Mouse (Mus musculus): ENCODE results near the gene Trim63. TPM values are rescaled to one million over a fixed set of nuclear protein-coding genes. Genes with fewer than 3 reads are reported as not detected.

Gene Trim63
- polyA plus RNA-seq, 1 experiment from 2014 or later, result 0.14 TPM

- Histone ChIP-seq H3K4me1 (replicated peaks) (peaks cover 20% of the 10 kb centered on the region), H3K27me3 (peaks cover 47% of the 10 kb centered on the region), H3K4me2 (no peak overlapping the region), H3K27ac (no peak overlapping the region), H3K4me3 (replicated peaks) (no peak overlapping the region), H3K9ac (no peak overlapping the region), H3K9me3 (replicated peaks) (no peaks in the 10 kb centered on the region), H3K36me3 (no peaks in the 10 kb centered on the region)
- 15% methylated on average over 1 of the region's 1 CpGs for WGBS (ENCODE audit: insufficient replicate concordance)
- no peak for DNase-seq
- no peak for ATAC-seq (ENCODE audit: low read depth)
Measured at GRCm38 (mm10) chr4:134374306-134374705, 59.4 kb downstream of the Trim63 start.

GRCm38 (mm10) chr4:134378089-134378615, 63.2 kb downstream of the Trim63 start:
- no peaks in the 10 kb centered on the region for H3K36me3 ChIP-seq
- H3K27ac ChIP-seq, result no peak overlapping the region
- ATAC-seq (ENCODE audit: low read depth) (no peak), DNase-seq (no peak)
- H3K4me2 ChIP-seq, result no peak overlapping the region
- H3K9ac ChIP-seq, result no peak overlapping the region
- no peak overlapping the region for H3K4me3 ChIP-seq (replicated peaks)
- H3K9me3 ChIP-seq (replicated peaks), result no peaks in the 10 kb centered on the region
- WGBS (ENCODE audit: insufficient replicate concordance), result 38% methylated on average over 10 of the region's 10 CpGs
- no peaks in the 10 kb centered on the region for H3K4me1 ChIP-seq (replicated peaks)
- peaks cover 9% of the 10 kb centered on the region for H3K27me3 ChIP-seq

Other genes with a start within 250 kb of the Trim63 start
- gene Cd52, start 220.0 kb upstream of the Trim63 start, polyA plus RNA-seq (2015; fragmentation: Nextera tagmentation; extraction: Ambion mirVana), result 24.6 and 27.7 TPM in 2 replicates
- gene Ubxn11, start 212.6 kb upstream of the Trim63 start, polyA plus RNA-seq (2015; fragmentation: Nextera tagmentation; extraction: Ambion mirVana), result 1.7 and 2.3 TPM in 2 replicates
- 158 and 171 TPM in 2 replicates for gene Sh3bgrl3, start 186.3 kb upstream of the Trim63 start, polyA plus RNA-seq (2015; fragmentation: Nextera tagmentation; extraction: Ambion mirVana)
- gene Cep85, start 128.0 kb upstream of the Trim63 start, polyA plus RNA-seq (2015; fragmentation: Nextera tagmentation; extraction: Ambion mirVana), result 27.8 and 35.1 TPM in 2 replicates
- gene Gm7534, start 112.1 kb upstream of the Trim63 start, polyA plus RNA-seq (2015; fragmentation: Nextera tagmentation; extraction: Ambion mirVana), result not detected in 2 replicates
- gene Catsper4, start 87.7 kb upstream of the Trim63 start, polyA plus RNA-seq (2015; fragmentation: Nextera tagmentation; extraction: Ambion mirVana), result not detected in 2 replicates
- gene Cnksr1, start 76.7 kb upstream of the Trim63 start, polyA plus RNA-seq (2015; fragmentation: Nextera tagmentation; extraction: Ambion mirVana), result 0.05 and 0.07 TPM in 2 replicates
- 0.21 and 0.52 TPM in 2 replicates for gene E130218I03Rik, start 71.5 kb upstream of the Trim63 start, polyA plus RNA-seq (2015; fragmentation: Nextera tagmentation; extraction: Ambion mirVana)
- gene Zfp593, start 69.5 kb upstream of the Trim63 start, polyA plus RNA-seq (2015; fragmentation: Nextera tagmentation; extraction: Ambion mirVana), result 10.6 and 11.3 TPM in 2 replicates
- gene Gm30191, start 68.2 kb upstream of the Trim63 start, polyA plus RNA-seq (2015; fragmentation: Nextera tagmentation; extraction: Ambion mirVana), result not detected in 2 replicates
- gene Grrp1, start 61.0 kb upstream of the Trim63 start, polyA plus RNA-seq (2015; fragmentation: Nextera tagmentation; extraction: Ambion mirVana), result 0.61 and 0.83 TPM in 2 replicates
- 12.3 and 15.7 TPM in 2 replicates for gene Pdik1l, start 27.2 kb upstream of the Trim63 start, polyA plus RNA-seq (2015; fragmentation: Nextera tagmentation; extraction: Ambion mirVana)
- gene Slc30a2, start 28.1 kb downstream of the Trim63 start, polyA plus RNA-seq (2015; fragmentation: Nextera tagmentation; extraction: Ambion mirVana), result not detected in 2 replicates
- 0.15 and 0.18 TPM in 2 replicates for gene Extl1, start 68.7 kb downstream of the Trim63 start, polyA plus RNA-seq (2015; fragmentation: Nextera tagmentation; extraction: Ambion mirVana)
- 3.7 and 5.1 TPM in 2 replicates for gene Pafah2, start 81.2 kb downstream of the Trim63 start, polyA plus RNA-seq (2015; fragmentation: Nextera tagmentation; extraction: Ambion mirVana)
- gene Stmn1, start 153.2 kb downstream of the Trim63 start, polyA plus RNA-seq (2015; fragmentation: Nextera tagmentation; extraction: Ambion mirVana), result 514 and 581 TPM in 2 replicates
- 6.5 and 7.4 TPM in 2 replicates for gene Paqr7, start 181.6 kb downstream of the Trim63 start, polyA plus RNA-seq (2015; fragmentation: Nextera tagmentation; extraction: Ambion mirVana)
- 25.4 and 30.6 TPM in 2 replicates for gene Aunip, start 195.9 kb downstream of the Trim63 start, polyA plus RNA-seq (2015; fragmentation: Nextera tagmentation; extraction: Ambion mirVana)
- gene Mtfr1l, start 220.3 kb downstream of the Trim63 start, polyA plus RNA-seq (2015; fragmentation: Nextera tagmentation; extraction: Ambion mirVana), result 53.7 and 59.2 TPM in 2 replicates
- 1.8 and 2.3 TPM in 2 replicates for gene Selenon, start 237.0 kb downstream of the Trim63 start, polyA plus RNA-seq (2015; fragmentation: Nextera tagmentation; extraction: Ambion mirVana)

Measured in liver, embryonic 13.5 days (tissue).